Mouse (Mus musculus) skeletal muscle tissue, adult 2 months (tissue): Measurements from ENCODE around the gene Mical3.
A peak's percentile ranks its signal among the peaks of the same experiment; 100 is the strongest.

ENCODE experiments used
- DNase-seq: peaks from one replicate; pipeline ENCODE4 v3.0.0-alpha.2; 2012; ENCODE audit warnings: low read depth, low spot score

Gene Mical3

GRCm38 (mm10) chr6:121109998-121110603 is 20.7 kb downstream of the Mical3 start:
- peak; percentile 97 for DNase-seq

GRCm38 (mm10) chr6:121109181-121109981 is 21.4 kb downstream of the Mical3 start:
- DNase-seq, result no peak

DNA sequence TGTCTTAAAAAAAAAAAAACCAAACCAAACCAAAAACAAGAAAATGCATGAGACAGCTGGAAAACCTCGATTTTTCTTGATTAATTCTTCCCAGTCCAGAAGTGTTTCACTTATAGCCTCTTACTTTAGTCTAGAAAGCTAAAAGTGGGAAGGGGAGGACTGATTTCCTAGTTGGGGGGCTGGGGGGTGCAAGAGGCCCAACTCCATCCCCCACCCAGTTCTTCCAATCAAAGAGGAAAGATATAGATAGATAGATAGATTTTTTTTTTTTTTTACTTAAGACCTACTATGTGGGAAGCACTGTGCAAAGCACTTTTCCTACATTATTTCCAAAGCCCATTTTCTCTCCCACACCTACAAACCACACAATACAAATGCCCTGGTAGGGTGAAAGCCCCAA is 22.7 kb downstream of the Mical3 start:
- no peak for DNase-seq

- DNase-seq, result peak; percentile 65
Measured at GRCm38 (mm10) chr6:121106711-121107405, 23.9 kb downstream of the Mical3 start.

- DNase-seq, result no peak
Measured at GRCm38 (mm10) chr6:121105726-121106125, 25.1 kb downstream of the Mical3 start.

- DNase-seq, result no peak
Measured at GRCm38 (mm10) chr6:121103406-121104171, 27.2 kb downstream of the Mical3 start.

GRCm38 (mm10) chr6:121102941-121103340 is 27.9 kb downstream of the Mical3 start:
- DNase-seq, result peak; percentile 86

DNA sequence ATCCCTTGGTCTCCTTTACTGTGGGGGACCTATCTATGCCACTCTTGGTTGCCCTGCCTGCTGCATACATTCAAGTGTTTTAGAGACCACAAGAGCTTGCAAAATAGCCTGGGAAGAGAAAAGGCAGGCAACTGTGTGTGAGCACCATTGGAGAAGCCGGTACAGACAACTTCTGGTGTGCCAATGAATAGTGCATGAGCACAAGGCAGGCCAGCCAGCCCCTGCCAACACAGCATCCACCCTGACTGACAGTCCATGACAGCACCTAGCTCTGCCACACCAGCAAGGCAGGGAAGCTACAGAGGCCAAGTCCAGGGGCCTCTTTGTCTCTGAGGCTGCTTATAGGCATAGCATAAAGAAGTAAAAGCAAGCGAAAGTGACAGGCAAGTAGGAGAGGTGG is 28.7 kb downstream of the Mical3 start:
- no peak for DNase-seq

DNA sequence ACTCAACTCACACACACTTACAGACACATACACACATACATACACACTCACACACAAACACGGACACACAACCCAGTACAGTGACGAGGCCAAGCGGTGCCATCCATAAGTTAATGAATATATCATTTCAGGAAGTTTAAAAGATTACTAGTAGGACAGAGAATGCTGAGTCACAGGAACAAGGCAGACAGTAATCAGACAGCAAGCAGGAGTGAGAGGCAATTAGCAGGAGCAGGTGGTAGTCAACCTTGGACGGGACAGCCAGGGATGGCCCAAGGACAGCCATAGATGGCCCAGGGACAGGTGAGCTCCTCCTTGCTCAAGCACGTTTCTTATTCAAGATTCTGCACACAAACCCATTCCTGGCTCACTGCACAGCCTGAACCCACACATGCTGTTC is 29.6 kb downstream of the Mical3 start:
- DNase-seq, result no peak

DNA sequence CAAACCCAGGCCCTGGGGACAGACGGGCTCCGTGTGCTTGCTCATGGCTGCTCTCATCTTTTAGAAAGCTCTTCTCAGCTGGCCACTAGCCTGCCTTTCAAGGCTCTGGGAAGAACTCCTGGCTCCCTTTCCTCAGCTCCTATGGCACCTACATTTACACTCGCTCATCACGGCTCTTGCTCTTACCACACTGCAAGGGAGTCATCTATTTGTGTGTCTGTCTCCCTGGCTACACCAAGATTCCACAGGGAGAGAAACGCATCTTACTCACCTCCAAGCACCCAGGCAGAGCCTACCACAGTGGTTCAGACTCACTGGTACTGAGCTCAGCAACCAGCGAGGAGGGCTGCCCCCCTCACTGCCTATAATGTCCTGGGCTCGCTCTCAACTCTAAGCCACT is 31.0 kb downstream of the Mical3 start:
- no peak for DNase-seq

- no peak for DNase-seq
Measured at GRCm38 (mm10) chr6:121099228-121099608, 31.6 kb downstream of the Mical3 start.

DNA sequence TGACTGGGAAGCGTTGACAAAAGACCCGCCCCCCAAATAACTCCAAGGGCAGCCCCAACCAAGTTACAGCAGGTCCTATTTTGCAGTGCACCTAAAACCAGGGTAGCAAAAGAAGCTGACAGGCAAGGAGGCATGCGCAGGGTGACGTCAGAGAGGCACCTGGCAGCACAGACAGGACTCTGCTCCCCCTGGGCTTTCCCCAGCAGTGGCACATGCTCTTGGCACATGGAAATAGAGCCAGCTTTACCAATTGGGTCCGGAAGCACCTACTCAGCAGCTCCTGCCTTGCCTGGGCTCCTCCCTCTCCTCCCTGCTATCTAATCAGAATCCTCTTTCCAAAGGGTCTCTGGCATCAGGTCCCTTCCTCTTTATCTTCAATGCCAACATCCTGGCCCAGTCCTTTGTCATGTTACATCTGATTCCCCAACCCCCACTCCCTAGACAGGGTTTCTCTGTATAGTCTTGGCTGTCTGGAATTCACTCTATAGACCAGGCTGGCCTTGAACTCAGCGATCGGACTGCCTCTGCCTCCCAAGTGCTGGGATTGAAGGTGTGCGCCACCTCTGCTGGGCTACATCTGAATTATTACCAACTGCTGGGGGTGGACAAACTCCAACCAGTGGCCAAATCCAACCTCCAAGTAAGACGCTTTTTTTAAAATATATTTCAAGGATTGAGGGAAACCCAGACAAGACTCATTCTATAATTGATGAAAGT is 32.1 kb downstream of the Mical3 start:
- DNase-seq, result no peak

DNA sequence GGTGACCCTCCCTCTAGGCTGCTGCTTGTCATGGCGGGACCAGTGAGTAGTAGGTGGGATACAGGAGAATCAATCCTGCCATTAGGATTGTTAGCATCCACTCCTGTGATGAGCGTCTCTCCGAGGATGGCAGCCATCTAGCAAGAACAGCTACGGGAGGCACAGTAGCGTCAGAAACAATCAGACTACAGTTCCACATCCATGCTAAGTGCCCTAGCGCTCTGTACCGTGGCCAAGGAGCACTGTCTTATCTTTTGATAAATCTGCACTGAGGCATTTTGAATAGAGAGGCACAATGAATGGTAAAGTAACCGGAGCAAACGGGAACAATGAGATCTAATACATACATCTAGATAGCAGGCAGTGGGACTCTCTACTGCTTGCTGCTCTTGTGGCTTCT is 32.7 kb downstream of the Mical3 start:
- no peak for DNase-seq

DNA sequence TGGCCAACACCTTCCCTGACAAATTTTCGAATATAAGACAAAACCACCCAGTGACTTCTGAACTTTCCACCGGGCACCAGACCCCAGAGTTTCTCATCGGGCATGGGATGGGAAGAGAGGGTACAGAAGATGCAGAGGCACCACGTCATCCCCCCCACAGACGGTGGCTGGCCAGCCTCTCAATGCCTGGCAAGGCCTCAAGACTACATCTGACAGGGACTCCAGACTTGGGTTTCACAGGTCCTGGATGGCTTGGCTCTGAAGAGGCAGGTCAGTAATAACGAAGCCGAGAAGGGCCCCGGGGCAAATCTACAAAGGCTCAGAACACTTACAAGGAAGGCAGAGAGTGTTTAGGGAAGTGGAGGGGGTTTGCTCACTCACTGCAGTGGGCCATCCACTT is 33.9 kb downstream of the Mical3 start:
- no peak for DNase-seq

GRCm38 (mm10) chr6:121096390-121096789 is 34.4 kb downstream of the Mical3 start:
- DNase-seq, result no peak

DNA sequence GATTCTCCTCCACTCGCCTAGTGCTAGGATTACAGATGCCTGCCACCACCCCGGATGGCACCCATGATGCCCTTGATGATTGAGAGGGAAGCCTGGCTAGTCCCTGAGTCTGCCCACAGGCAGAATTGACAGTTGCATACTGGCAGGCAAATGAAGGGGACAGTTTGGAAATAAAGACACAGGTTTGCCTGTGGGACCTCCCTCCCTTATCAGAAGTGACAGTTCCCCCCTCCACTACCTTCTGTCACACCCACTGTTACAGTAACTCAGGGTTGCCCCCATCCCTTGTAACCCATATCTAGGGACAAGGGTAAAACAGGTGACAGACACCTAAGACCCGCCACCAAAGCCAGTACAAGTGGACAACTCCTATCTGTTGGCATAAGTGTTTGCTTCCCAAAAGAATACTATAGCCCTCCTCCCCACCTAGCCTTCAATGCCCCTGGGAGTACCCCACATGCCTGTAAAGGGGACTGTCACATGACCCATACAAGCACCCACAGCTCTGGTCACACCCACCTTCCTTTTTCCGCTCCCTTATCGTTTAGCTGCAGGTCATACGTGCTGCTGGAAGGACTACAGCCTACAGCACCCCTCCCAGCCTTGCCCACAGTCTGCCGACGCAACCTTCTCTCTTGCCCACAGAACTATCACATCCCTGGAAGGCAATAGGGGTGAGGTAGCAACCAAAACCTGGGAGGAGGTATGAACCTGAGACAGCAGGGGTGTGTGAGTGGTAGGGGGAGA is 37.0 kb downstream of the Mical3 start:
- no peak for DNase-seq

GRCm38 (mm10) chr6:121090786-121091185 is 40.0 kb downstream of the Mical3 start:
- no peak for DNase-seq

- DNase-seq, result peak; percentile 92
Measured at GRCm38 (mm10) chr6:121087586-121088245, 43.1 kb downstream of the Mical3 start.

DNA sequence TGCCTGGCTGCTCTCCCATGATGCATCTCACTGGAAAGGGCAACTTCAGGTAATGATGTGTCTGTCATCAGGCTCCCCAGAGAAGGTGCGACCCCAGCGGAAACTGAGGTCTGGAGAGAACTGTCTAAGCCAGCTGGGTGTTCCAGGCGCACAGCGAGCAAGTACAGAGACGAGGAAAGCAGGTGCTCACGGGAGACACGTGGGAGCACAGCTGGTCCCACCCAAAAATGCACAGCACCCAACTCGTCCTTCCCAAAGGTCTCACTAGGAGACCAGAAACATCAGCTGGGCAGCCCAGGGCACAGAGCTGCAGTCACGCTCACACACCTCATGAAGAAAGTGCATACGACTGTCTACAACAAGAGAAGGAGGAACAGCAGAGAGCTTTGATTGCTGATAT is 43.7 kb downstream of the Mical3 start:
- DNase-seq, result peak; percentile 53

DNA sequence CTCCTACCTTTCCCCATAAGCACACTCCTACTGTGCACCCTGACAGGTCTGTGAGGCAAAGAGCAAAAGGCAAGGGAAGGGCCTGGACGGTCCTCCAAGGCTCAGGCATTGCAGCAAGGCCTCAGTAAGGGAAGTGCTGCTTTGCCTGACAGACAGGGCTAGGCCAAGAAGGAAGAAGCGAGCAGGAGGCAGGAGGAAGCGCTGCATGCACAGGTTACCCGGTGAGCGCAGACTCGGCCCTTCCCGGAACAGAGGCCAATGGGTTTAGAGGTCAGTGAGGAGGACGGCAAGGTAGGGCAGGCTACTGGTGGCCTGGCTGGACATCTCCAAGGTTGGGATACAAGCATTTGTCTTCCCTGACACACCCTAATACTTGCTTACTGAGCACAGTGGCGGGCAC is 44.6 kb downstream of the Mical3 start:
- DNase-seq, result no peak
